Mouse (Mus musculus) megakaryocyte, adult 5-6 weeks (primary cell): Measurements from ENCODE around the gene Gm20695. TPM values are rescaled to one million over a fixed set of nuclear protein-coding genes. Genes with fewer than 3 reads are reported as not detected.

Experiments used
- ATAC-seq: 2 replicates; pipeline ENCODE4 v1.8.0; 2016; ENCODE audit warnings: mild to moderate bottlenecking, inconsistent platforms; ENCODE audit not compliant: poor library complexity, severe bottlenecking
- total RNA-seq, 2 experiments: library from RNA; stranded (forward) in 1 of 2; stranded (reverse) in 1 of 2; fragments of 153-499, 151-499 nt in 1 of 2; fragments of 221-1000, 200-1000 nt in 1 of 2; gene quantifications; 2 replicates each; pipeline versions ENCODE4 v1.2.3 to v1.2.4; 2015 to 2017

Gene Gm20695
- total RNA-seq, 2 experiments from 2014 or later: 1.3 TPM; not detected in 1

DNA sequence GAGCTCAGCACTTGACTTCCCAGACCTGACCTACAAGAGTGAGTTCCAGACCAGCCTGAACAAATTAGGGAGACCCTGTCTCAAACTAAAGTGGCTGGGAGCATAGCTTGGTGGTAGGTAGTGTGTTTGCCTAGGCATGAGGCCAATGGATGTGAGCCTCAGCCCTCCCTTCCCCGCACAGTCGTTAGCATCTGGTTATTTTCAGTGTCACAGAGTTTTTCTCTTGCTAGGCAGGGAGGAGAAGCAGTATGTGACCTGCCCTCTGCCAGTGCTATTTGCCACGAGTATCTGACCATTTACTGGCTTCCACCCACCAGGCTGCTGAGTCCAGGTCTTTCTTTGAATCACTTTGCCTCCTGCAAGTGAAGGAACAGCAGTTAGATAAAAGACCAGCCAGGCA lies 9.3 kb downstream of the Gm20695 start:
- ATAC-seq: no peak

DNA sequence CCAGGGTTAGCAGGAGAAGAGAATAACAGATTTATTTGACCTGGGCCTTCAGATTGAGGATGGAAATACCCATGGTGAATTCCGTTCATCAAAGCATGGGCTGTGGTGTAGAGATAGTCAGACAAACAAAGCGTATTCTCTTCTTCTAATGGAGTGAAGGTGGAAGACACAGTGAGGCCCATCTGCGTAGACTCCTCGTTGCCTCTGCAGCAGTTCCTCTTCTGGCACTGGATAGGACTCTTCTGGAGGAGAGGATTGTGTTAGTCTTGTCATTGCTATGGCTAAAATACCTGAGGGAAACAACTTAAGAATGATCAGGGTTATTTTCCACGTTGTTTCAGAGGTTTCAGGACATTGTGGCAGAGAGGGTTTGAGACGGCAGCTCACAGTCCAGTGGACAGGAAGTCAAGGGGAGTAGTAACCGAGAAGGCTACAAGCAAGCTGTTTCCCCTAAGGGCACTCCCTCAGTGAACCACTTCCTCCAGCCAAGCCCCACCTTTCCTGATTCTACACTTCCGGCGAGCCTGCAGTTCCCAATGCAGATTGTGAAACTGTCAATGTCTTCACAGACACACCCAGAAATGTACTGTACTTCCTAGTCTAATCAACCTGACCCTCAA lies 10.8 kb downstream of the Gm20695 start:
- ATAC-seq: peak; percentile 96

DNA sequence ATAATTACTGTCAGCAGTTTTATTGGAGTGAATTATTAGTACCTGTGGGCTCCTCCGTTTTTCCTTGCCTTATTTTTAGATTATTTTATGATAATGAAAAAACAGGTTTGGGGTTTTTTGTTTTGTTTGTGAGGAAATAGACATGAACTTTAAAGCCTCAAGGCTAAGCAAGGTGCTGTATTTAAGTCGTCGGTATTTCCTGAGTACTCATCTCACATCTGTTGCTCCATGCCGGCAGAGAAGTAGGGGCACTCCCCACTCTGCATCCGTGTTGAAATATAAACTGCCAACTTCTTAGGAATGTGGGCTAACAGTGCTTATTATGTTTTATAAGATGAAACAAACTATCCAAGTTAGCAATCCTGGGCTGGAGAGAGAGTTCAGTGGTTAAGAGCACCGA lies 11.6 kb downstream of the Gm20695 start:
- ATAC-seq: no peak

DNA sequence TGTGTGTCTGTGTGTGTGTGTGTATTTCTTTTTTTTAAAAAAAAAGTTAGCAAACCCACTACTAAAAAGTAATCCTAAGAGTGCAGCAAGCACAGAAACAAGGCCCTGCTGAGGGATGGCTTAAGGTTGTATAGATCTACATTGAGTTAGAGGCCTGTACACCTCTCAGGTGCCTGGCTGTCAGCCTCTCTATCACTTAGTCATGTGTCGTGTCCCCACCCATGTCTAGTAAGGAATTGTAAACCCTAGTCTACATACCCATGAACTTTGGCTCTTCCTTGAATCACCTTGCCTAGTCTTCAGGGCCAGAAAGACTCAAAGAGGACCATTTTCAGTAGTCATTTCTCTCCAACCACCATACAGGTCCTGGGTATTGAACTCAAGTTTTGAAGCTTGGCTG lies 12.1 kb downstream of the Gm20695 start:
- ATAC-seq: no peak

DNA sequence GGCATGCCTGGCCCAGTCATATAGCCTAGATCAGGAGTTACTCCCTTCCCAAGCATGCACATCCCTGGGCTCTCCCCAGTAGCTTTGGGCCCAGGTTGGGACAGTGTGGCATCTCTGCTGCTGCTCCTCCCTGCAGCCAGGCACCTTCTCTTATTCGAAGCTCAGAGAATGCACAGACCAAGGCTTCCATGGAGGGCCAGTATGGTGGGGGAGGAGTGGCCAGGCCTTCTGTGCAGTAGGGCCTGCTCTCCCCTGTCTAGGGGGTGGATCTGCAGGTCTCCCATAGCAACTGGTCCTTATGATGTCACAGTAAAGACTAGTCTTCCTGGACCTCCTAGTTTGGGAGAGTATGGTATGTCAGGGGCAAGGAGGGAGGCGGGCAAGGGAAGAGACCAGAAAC lies 23.0 kb downstream of the Gm20695 start:
- no peak for ATAC-seq

DNA sequence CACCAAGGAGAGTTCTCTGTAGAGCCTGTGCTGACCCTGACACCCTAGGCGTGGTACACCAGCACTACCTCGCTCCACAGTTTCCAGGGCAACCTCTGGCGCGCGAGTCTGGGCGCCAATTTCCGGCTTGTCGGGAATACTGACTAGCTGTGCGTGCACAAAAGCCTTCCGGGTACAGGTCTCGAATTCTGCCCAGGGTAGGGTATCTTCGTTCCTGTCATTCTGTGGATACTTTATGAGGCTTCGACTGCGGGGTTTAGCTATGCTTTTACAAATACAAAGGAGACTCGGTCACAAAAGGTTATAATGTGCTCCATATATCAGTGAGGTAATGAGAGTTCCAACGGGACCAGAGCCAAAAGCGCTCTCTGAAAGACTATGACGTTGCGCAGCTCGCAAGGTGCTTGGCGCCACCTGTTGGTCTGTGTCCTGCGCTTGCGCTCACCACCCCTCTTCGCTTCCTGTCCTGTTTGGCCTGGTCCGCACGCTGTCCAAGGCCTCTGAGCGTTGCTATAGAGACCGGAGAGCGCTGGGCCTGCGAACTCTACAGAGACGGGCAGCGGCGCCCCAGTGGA lies 24.2 kb downstream of the Gm20695 start, which contains the start of the genes 1700037C18Rik and Cluap1:
Gene 1700037C18Rik (minus strand): TSS at position 153 of the 575 bp plus-strand sequence.
Gene Cluap1 (plus strand): TSS at position 265 of the 575 bp plus-strand sequence.
- peak; percentile 97 for ATAC-seq

DNA sequence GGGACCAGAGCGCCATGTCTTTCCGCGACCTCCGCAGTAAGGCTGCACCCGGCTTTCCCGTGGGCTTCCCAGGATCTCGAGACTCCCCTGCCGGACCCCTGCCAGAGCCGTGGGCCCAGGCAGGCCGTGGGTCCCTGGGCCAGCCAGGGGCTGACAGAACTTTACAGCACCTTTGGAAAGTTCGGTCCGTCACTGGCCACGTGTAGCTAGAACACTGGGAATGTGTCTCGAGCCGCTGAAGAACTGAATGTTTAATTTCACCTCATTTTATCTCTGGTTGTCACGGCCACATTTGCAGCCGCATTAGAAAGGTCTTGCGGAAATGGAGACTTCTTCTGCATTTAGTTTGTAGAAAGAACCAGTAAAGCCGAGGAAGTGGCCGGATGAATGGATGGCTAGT lies 24.7 kb downstream of the Gm20695 start:
- no peak for ATAC-seq

DNA sequence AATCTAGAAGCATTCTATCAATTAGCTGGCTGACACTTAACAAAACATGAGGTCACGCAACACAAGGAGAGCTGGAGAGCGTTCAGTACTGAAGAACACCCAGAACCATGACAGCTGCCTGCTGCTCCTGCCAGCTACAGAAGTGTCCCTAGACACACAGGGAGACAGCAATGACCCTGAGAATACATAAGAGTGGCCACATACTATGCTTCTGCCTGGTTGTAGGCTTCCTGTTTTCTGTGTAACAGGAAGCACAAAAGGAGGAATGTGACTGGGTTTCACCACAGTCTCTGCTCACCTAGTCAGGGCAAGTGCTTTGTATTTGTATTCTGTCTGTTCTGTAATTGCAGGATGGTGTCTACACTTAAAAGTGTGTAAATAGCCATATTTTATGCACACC lies 36.3 kb downstream of the Gm20695 start:
- ATAC-seq: peak; percentile 70

DNA sequence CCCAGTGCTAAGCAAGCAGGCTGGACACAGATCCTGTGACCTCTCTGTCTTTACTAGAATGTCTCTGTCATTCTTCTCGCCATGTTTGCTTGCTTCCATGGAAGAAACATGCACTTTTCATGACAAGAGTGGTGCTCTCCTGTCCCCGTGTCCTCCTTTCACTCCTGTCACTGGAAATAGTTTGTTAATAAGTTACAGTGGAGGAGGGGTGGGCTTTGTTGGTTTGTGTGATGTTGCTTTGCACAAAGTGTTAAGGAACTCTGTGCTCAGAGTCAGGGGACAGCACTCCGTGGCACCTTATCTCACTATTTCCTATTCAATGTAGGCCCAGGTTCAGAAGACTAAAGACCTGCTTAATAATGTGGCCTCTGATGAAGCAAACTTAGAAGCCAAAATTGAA lies 39.1 kb downstream of the Gm20695 start:
- ATAC-seq: no peak

DNA sequence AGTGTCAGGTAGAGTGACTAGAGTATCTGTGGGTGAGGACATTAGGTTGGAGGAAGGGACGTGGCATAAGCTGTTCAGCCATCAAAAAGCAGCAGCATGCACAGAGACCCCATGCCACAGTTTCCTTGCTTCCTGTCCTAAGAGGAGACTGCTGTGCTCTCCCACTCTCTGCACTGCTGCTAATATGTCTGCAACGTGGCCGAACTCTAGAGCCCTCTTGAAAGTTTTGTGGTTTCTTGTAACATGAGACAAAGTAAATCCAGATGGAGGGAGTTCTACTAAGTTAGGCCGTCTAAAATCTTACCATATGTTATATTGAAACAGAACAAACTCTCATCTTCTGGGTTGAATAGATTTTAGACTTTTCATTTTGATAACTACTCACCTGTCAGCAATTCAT lies 39.5 kb downstream of the Gm20695 start:
- no peak for ATAC-seq

DNA sequence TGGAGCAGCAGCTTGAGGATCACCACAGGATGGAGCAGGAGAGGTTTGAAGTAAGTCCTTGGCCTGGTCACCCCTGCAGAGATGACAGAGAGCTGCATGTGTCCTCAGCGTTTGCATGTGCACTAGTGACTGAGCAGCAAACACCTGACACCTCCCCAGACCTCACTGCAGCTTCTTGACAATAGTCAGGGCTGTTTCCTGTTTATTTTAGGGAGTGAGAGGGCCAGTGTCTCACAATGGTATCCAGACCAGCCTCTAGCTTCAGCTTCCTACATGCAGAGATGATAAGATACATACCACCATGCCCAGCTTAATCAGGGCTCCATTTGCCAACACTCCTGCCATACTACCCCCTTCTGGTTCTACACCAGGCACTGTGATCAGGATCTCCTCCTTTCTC lies 44.1 kb downstream of the Gm20695 start:
- ATAC-seq: no peak

DNA sequence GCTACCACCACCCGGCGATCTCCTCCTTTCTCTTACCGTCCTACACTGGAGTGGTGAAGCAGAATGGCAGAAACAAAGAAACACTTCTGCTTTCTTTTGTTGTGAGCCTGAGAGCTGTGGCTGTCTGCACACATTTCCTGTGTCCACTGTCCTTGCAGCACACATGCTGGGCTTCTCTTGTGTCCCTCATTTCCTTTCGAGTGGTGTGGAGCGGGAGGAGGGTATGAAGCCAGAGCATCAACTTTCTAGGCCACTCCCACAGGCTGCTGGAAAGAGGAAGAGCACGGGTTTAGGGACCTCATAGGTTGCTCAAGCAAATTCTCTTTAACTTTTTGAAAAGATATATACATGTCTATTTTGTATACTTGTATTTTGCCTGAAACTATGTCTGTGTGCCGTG lies 44.7 kb downstream of the Gm20695 start:
- peak; percentile 96 for ATAC-seq

DNA sequence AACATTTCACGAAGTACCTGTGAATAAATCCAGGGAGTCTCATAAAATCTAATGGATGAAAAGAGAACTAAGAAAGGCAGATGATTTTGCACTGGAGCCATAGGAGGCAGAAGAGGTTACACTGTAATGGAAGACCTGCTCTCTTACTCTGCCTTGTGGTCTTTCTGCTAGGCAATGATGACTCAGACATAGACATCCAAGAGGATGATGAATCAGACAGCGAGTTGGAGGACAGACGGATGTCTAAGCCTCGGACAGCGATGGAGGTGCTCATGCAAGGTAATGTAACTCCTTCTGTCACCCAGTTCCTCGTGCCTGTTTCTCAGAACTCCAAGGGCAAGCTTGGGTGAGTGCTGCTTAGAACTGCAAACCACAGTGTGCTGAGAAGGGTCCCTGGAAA lies 49.1 kb downstream of the Gm20695 start:
- no peak for ATAC-seq

DNA sequence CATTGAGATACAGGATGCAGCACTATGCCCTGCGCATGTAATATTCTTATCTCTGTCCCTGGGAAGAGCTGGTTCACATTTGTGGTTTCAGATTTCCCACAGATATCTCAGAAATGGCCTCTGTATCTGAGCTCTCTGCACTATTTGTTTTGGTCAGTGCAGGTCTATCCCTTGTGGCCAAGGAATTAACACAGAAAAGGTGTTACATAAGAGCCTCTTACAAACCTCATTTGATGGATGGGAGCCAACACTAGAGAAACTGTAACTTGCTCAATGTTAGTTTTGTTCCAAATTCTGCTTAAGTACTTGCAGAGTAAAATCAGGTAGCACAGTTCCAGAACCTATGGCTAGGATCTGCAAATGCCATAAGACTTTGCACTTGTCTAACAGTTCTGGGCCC lies 49.6 kb downstream of the Gm20695 start:
- ATAC-seq: peak; percentile 41

DNA sequence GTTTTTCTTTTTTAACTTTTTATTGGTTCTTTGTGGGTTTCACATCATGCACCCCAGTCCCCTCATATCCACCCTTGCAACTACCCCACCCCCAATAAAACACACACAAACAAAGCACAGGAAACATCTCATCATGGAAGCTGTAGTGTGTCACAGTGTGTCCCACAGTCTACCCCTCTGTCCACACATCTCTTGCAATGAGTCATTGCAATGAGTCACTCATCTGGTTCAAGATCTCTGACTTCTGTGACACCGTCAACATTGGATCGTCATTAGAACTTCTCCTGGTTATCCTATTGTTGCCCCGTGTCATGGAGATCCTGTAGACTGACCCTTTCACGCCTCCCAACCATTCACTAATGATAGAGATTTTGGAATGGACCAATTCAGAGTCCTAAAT lies 50.3 kb downstream of the Gm20695 start:
- ATAC-seq: no peak

DNA sequence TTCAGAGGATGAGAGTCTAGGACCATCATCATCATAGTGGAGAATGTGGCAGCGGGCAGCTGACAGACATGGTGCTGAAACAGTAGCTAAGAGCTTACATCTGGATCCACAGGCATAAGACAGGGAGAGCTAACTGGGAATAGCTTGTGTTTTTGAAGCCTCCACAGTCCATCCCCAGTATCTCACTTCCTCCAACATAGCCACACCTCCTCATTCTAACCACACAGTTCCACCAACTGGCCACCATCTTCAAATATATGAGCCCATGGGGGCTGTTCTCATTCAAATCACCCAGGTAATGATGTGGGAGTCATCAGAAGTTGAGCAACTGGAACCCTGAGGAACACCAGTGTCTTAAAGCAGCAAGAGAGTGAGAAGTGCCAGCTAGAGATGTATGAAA lies 66.7 kb downstream of the Gm20695 start:
- ATAC-seq: no peak

DNA sequence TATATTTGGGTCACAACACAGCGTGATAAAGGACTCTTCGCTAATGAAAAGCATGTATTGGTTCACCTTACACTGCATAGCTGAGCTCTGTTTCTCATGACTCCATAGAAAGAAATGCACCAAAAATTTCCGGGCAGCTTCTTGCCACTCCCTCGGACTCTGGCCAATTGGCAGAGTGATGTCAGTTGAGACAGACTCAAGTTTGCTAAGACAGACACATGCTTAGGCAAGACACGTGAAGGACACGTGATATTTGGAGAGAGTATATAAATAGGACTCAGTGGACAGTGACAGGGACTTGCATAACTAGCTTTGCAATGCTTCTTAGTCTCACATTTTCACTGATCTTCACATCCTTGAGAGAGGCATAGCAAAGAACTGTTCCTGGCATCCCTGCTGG lies 71.9 kb downstream of the Gm20695 start:
- ATAC-seq: no peak

DNA sequence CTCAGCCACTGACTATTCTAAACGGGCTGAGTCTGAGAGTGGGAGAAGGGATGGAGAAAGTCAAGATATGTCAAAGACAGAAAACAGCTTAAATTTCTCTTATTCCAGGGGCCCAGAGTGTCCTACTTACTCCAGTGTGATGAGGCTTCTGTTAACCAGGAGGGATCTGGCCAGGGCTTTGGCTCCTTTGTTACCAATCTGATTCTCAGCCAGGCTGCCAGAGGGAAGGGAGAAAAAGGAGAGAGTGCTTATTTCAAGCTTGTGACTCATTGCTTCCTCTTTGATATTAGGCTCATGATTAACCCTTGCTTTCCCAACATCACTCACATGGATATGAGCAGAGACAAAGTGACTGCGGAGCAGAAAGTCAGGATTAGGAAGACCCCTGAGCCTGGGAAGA lies 74.8 kb downstream of the Gm20695 start:
- no peak for ATAC-seq

DNA sequence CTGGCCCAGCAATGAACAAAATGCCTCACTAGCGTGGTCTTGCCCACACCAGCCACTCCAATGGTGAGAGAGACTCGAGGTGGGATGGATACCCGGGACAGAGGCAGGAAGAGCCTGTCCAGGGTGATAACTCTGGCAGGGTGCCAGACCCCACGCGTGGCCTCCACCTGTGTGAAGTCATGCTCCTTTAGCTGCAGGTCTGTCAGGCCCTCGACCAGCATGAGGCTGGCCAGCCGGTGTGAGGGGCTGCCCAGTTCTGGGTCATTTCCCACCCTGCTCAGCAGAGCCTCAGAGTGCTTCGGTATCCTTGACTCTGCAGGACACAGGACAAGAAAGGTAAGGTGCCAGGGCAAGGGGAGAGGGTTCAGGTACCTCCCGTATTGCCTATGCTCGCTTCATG lies 80.5 kb downstream of the Gm20695 start:
- ATAC-seq: no peak

DNA sequence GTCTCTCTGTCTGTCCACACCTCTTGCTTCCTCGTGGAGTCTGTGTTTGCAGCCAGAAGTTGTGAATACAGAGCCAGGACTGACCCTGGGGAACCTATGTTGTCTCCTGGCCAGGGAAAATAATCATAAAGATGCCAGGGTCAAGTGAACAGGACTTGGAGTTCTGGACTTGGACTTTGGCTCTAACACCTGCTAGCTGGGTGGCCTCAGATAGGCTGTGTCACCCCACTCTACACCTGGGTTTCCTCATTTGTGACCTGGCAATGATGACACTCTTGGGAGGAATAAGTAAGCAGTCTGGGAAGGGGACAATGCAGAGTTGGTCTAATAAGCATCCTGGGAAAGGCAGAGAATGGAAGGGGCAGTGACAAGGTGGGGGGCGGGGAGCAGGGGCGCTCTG lies 81.1 kb downstream of the Gm20695 start:
- ATAC-seq: no peak
